In the genomic region with DNA sequence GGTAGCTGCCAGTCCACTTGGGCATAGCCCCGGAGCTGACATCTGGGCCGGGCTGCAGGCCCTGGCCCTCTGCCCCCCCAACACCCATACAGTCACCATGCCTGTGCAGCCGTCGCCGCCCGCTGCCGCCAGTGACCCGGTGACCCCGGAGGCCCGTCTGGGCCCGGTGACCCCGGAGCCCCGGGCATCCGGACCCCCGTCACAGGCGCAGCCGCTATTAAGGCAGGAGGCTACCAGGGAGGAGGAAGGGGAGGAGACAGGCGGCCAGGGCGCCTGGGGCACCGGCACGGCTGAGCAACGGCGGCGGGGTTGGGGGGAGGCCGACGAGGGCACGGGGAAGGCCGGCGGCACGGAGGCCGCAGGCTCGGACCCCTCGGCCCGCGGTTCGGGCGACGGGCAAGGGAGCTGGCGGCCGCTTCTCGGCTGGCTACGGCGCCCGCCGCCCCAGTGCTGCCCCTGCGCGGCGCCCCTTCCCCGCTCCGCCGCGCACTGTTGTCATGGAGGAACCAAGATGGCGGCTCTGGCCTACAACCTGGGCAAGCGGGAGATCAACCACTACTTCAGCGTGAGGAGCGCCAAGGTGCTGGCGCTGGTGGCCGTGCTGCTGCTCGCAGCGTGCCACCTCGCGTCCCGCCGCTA, we compare ENCODE assay signal across 8 mouse cellular contexts. TPM values are rescaled to one million over a fixed set of nuclear protein-coding genes. Genes with fewer than 3 reads are reported as not detected.
DNase-seq lines count a peak whose midpoint lies in the region; ATAC-seq and TF ChIP-seq lines count a peak whose summit lies in the region.

A gene (plus strand): TSS at position 182 of the 639 bp plus-strand sequence.

- H3K9me3 ChIP-seq in forebrain, embryonic 11.5 days (ENCODE audit: control insufficient read depth, low read length), result no peaks in the 10 kb centered on the region
- no peaks in the 10 kb centered on the region for H3K9me3 ChIP-seq in heart, embryonic 15.5 days (replicated peaks)
- no peaks in the 10 kb centered on the region for H3K9me3 ChIP-seq in neural tube, embryonic 15.5 days (replicated peaks)

- H3K36me3 ChIP-seq in forebrain, embryonic 11.5 days (ENCODE audit: control insufficient read depth, insufficient read depth, low read length), result no peaks in the 10 kb centered on the region
- no peaks in the 10 kb centered on the region for H3K36me3 ChIP-seq in heart, embryonic 15.5 days
- no peaks in the 10 kb centered on the region for H3K36me3 ChIP-seq in neural tube, embryonic 15.5 days
- H3K36me3 ChIP-seq in thymus, adult 2 months (ENCODE audit: control insufficient read depth, insufficient read depth, low read length), result no peaks in the 10 kb centered on the region

- H3K4me3 ChIP-seq in forebrain, embryonic 11.5 days (ENCODE audit: low read depth, low read length), result peak within 1 kb of the TSS; percentile 75
- H3K4me3 ChIP-seq in heart, embryonic 15.5 days, result peak within 1 kb of the TSS; percentile 92
- peak within 1 kb of the TSS; percentile 81 for H3K4me3 ChIP-seq in lung, adult 2 months (replicated peaks; ENCODE audit: extremely low read depth, low read depth, low read length)
- peak within 1 kb of the TSS; percentile 73 for H3K4me3 ChIP-seq in neural tube, embryonic 15.5 days (replicated peaks)
- H3K4me3 ChIP-seq in thymus, adult 2 months (ENCODE audit: control insufficient read depth, insufficient read depth, low read length), result peak within 1 kb of the TSS; percentile 90

- WGBS in forebrain, embryonic 11.5 days, result under 1% methylated on average over 58 of the region's 64 CpGs
- under 1% methylated on average over 58 of the region's 64 CpGs for WGBS in heart, embryonic 15.5 days
- under 1% methylated on average over 57 of the region's 64 CpGs for WGBS in lung, adult 2 months
- under 1% methylated on average over 56 of the region's 64 CpGs for WGBS in neural tube, embryonic 15.5 days
- WGBS in thymus, adult 2 months, result under 1% methylated on average over 61 of the region's 64 CpGs

- peak; percentile 90 for ATAC-seq in forebrain, embryonic 11.5 days (replicated peaks; ENCODE audit: low FRiP score)
- peak; percentile 86 for ATAC-seq in heart, embryonic 15.5 days (replicated peaks; ENCODE audit: insufficient number of reproducible peaks, insufficient read depth, low FRiP score, low read depth)
- peak; percentile 94 for ATAC-seq in neural tube, embryonic 15.5 days (ENCODE audit: low FRiP score)

- H3K27me3 ChIP-seq in forebrain, embryonic 11.5 days (ENCODE audit: control insufficient read depth, insufficient read depth, low read length), result no peaks in the 10 kb centered on the region
- no peaks in the 10 kb centered on the region for H3K27me3 ChIP-seq in heart, embryonic 15.5 days
- no peaks in the 10 kb centered on the region for H3K27me3 ChIP-seq in neural tube, embryonic 15.5 days (replicated peaks)
- H3K27me3 ChIP-seq in thymus, adult 2 months (ENCODE audit: control insufficient read depth, insufficient read depth, low read length), result no peaks in the 10 kb centered on the region

- H3K4me1 ChIP-seq in forebrain, embryonic 11.5 days (replicated peaks; ENCODE audit: control insufficient read depth, insufficient read depth, low read length), result peaks cover 8% of the 10 kb centered on the region
- H3K4me1 ChIP-seq in heart, embryonic 15.5 days (replicated peaks), result peaks cover 11% of the 10 kb centered on the region
- peaks cover 6% of the 10 kb centered on the region; the same call in 1 of the 2 replicates for H3K4me1 ChIP-seq in lung, adult 2 months (ENCODE audit: control insufficient read depth, insufficient read depth, low read length)
- peaks cover 24% of the 10 kb centered on the region for H3K4me1 ChIP-seq in neural tube, embryonic 15.5 days
- H3K4me1 ChIP-seq in thymus, adult 2 months (replicated peaks; ENCODE audit: control insufficient read depth, insufficient read depth, low read length), result peaks cover 7% of the 10 kb centered on the region

- peak within 1 kb of the TSS; percentile 89 for H3K27ac ChIP-seq in forebrain, embryonic 11.5 days (ENCODE audit: low read depth, low read length)
- peak within 1 kb of the TSS; percentile 97 for H3K27ac ChIP-seq in heart, embryonic 15.5 days
- H3K27ac ChIP-seq in neural tube, embryonic 15.5 days (replicated peaks), result peak within 1 kb of the TSS; percentile 96
- peak within 1 kb of the TSS; percentile 59; the same call in 1 of the 2 replicates for H3K27ac ChIP-seq in thymus, adult 2 months (ENCODE audit: control insufficient read depth, insufficient read depth, low read length)

- DNase-seq in CD8-positive naive resting alpha-beta T cell, adult 2 months (ENCODE audit: low read depth in 2 of 2, low spot score in 2 of 2), result peak; percentile 50 to 54
- peak; percentile 43 for DNase-seq in brain, embryonic 18.5 days (ENCODE audit: low read depth, low spot score)
- peak; percentile 85 for DNase-seq in forebrain, embryonic 11.5 days (ENCODE audit: low spot score)
- peak; percentile 63 to 78 for DNase-seq in kidney, postnatal 25 days
- peak; percentile 81 for DNase-seq in lung, adult 2 months
- DNase-seq in thymus, adult 2 months, result peak; percentile 72

- TF ChIP-seq CTCF in lung, adult 2 months (IDR thresholded peaks at IDR 0.05; ENCODE audit: insufficient read depth, low read length), result no peak
- TF ChIP-seq CTCF in thymus, adult 2 months (IDR thresholded peaks at IDR 0.05; ENCODE audit: borderline replicate concordance, control insufficient read depth, extremely low read depth, insufficient read depth, low read length, poor library complexity), result no peak

- H3K9ac ChIP-seq in forebrain, embryonic 11.5 days (ENCODE audit: low read length), result peak within 1 kb of the TSS; percentile 95
- H3K9ac ChIP-seq in heart, embryonic 15.5 days, result peak within 1 kb of the TSS; percentile 95
- peak within 1 kb of the TSS; percentile 88 for H3K9ac ChIP-seq in neural tube, embryonic 15.5 days (replicated peaks)

- peak within 1 kb of the TSS; percentile 93 for H3K4me2 ChIP-seq in forebrain, embryonic 11.5 days (ENCODE audit: low read depth, low read length, severe bottlenecking)
- peak within 1 kb of the TSS; percentile 93 for H3K4me2 ChIP-seq in heart, embryonic 15.5 days
- peak within 1 kb of the TSS; percentile 92 for H3K4me2 ChIP-seq in neural tube, embryonic 15.5 days

- peak; percentile 20; the same call in 1 of the 2 replicates for TF ChIP-seq POLR2A in lung, adult 2 months (IDR thresholded peaks at IDR 0.05; ENCODE audit: borderline replicate concordance, extremely low read depth, low read depth, low read length)
- TF ChIP-seq POLR2A in thymus, adult 2 months (IDR thresholded peaks at IDR 0.05; ENCODE audit: control insufficient read depth, extremely low read depth, insufficient read depth, low read length, poor library complexity), result peak; percentile 34; the same call in 1 of the 2 replicates

RNA-seq across cellular contexts. Expression of the gene that starts here (rescaled TPM):
- 42.1 TPM in 2 replicates for polyA plus RNA-seq in forebrain, embryonic 11.5 days (2014; fragmentation: Nextera tagmentation; extraction: Ambion mirVana)
- 24.3 and 27.3 TPM in 2 replicates for polyA plus RNA-seq in heart, embryonic 15.5 days (2015; fragmentation: Nextera tagmentation; extraction: Ambion mirVana)
- 17.6 and 25.4 TPM in 2 replicates for polyA plus RNA-seq in lung, adult 2 months (2012; rRNA removed)
- 39.3 and 43.3 TPM in 2 replicates for polyA plus RNA-seq in neural tube, embryonic 15.5 days (2015; fragmentation: Nextera tagmentation; extraction: Ambion mirVana)
- 18.2 and 25.6 TPM in 2 replicates for polyA plus RNA-seq in thymus, adult 2 months (2012; rRNA removed)

Comparison
In these comparisons a context has a peak if more than half of its experiments do, and no peak if none do; other contexts are left out.
1. Peak in every context shown above with its lines: DNase-seq, ATAC-seq, H3K4me3 ChIP-seq and H3K27ac ChIP-seq.